Mouse (Mus musculus) ES-E14 (cell line): ENCODE measurements around the gene Crybg2. TPM values are rescaled to one million over a fixed set of nuclear protein-coding genes. Genes with fewer than 3 reads are reported as not detected.
A peak's percentile ranks its signal among the peaks of the same experiment; 100 is the strongest.

Experiments used
- DNase-seq: peaks from one replicate; pipeline ENCODE4 v3.0.0-alpha.2; 2013; ENCODE audit warnings: low read depth, low spot score
- H3K27ac ChIP-seq: 2 replicates; pipeline ENCODE4 v1.5.1; 2012; ENCODE audit warnings: low read depth, mild to moderate bottlenecking, low read length, moderate library complexity, mixed read lengths; ENCODE audit not compliant: poor library complexity, insufficient read depth, severe bottlenecking
- H3K36me3 ChIP-seq: 2 replicates; pipeline ENCODE4 v1.6.1; 2012; ENCODE audit warnings: mild to moderate bottlenecking, low read length, moderate library complexity, mixed read lengths; ENCODE audit not compliant: control insufficient read depth, poor library complexity, insufficient read depth, severe bottlenecking
- H3K4me1 ChIP-seq, 2 experiments: fragments of 150-350 bp in 1 of 2; sonication (generic) in 1 of 2; 2 replicates each; pipeline ENCODE4 v1.6.1; 2012; ENCODE audit warnings: low read length in 2 of 2, mild to moderate bottlenecking in 1 of 2, mixed read lengths in 1 of 2; ENCODE audit not compliant: control insufficient read depth in 2 of 2, insufficient read depth in 2 of 2, poor library complexity in 1 of 2
- H3K4me3 ChIP-seq, 2 experiments: fragments of 150-350 bp in 1 of 2; sonication (generic) in 1 of 2; 2 replicates each; pipeline ENCODE4 v1.5.1; 2012; ENCODE audit warnings: low read length in 2 of 2, low read depth in 1 of 2, mild to moderate bottlenecking in 1 of 2, mixed read lengths in 1 of 2; ENCODE audit not compliant: insufficient read depth in 1 of 2, poor library complexity in 1 of 2, severe bottlenecking in 1 of 2
- H3K9ac ChIP-seq: 2 replicates; pipeline ENCODE4 v1.6.1; 2012; ENCODE audit warnings: low read depth, mild to moderate bottlenecking, low read length, mixed read lengths; ENCODE audit not compliant: poor library complexity, insufficient read depth, severe bottlenecking
- H3K9me3 ChIP-seq: fragments of 150-350 bp; sonication (generic); 2 replicates; pipeline ENCODE4 v1.6.1; 2012; ENCODE audit warnings: low read depth, mild to moderate bottlenecking, low read length; ENCODE audit not compliant: control insufficient read depth, insufficient read depth
- CHD2 ChIP-seq: IDR thresholded peaks from 2 replicates; pipeline ENCODE4 v1.6.1; 2014; ENCODE audit warnings: mild to moderate bottlenecking, low read depth, low read length, inconsistent platforms
- HCFC1 ChIP-seq: IDR thresholded peaks from 2 replicates; pipeline ENCODE4 v1.6.1; 2012; ENCODE audit warnings: low read length, inconsistent platforms, borderline replicate concordance; ENCODE audit not compliant: insufficient read depth
- MAFK ChIP-seq: IDR thresholded peaks from 2 replicates; pipeline ENCODE4 v1.6.1; 2014; ENCODE audit warnings: mild to moderate bottlenecking, low read depth, low read length, inconsistent platforms; ENCODE audit not compliant: insufficient read depth
- ZC3H11A ChIP-seq: IDR thresholded peaks from 2 replicates; pipeline ENCODE4 v1.6.1; 2012; ENCODE audit warnings: low read depth, mild to moderate bottlenecking, inconsistent platforms, low read length, borderline replicate concordance
- ZNF384 ChIP-seq: IDR thresholded peaks from 2 replicates; pipeline ENCODE4 v1.6.1; 2012; ENCODE audit warnings: low read depth, low read length, inconsistent platforms
- in situ Hi-C, 2 experiments: fragments of 600-800 bp; cut with MboI; formaldehyde crosslinking; loops; one replicate each; pipeline ENCODE4 v1.15.1; 2025; ENCODE audit warnings: low sequenced_read_pairs in 2 of 2, inconsistent platforms in 1 of 2; ENCODE audit not compliant: unreplicated experiment in 2 of 2
- total RNA-seq: library from RNA; depleted of rRNA; stranded (reverse); fragments of 300-350 nt; gene quantifications from 2 replicates; pipeline ENCODE4 v1.2.3, GENCODE M21; 2012

Crybg2 gene
- total RNA-seq, 1 experiment, result 12.6 TPM

DNA sequence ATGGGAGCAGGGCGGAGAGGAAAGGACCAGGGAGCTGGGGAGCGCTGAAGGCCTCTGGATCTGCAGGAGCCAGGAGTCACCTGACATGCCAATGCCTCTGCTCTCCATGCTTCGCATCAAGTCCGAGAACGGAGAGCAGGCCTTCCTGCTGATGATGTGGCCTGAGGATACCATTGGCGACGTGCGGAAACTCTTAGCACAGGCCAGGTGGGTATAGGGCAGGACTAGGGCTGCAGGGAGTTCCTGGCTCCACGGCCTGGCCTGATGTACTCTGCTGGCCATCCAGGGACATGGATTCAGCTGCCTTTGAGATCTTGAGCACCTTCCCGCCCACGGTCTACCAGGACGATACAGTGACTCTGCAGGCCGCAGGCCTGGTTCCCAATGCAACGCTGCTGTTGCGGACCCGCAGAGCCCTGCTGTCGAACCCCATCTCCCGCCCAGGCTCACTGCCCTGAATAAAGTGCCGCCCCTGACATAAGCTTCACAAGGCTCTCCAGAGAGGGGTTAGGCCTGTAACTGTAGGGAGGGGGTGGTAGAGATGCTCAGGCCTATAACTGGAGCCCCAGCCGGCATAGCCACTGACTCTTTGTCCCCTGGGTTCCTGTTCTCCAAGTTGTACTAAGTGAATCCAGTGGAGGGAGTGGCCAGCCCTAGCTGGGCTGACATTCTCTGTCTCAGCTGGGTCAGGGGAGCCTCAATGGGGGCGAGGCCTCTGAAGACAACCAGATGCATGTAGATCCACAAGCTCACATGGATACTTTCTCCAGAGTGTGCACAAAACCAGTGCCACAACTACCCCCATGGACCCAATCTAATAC, 65.9 kb downstream of the Crybg2 start:
- H3K4me3 ChIP-seq, result peak overlapping the region; percentile 0 to 6; a peak in 1 of 4 replicates
- in situ Hi-C loops, result no loop called here
- peaks cover 14% of the 10 kb centered on the region for H3K36me3 ChIP-seq
- no peaks in the 10 kb centered on the region for H3K9me3 ChIP-seq
- H3K9ac ChIP-seq, result peak overlapping the region; percentile 2; the same call in 1 of the 2 replicates
- H3K27ac ChIP-seq, result no peak overlapping the region
- H3K4me1 ChIP-seq, result peaks cover 6 to 31% of the 10 kb centered on the region in 2 experiments; a peak in 3 of 4 replicates
- no peak for DNase-seq
- TF ChIP-seq ZC3H11A (no peak), ZNF384 (no peak), MAFK (no peak), HCFC1 (no peak), CHD2 (no peak)

DNA sequence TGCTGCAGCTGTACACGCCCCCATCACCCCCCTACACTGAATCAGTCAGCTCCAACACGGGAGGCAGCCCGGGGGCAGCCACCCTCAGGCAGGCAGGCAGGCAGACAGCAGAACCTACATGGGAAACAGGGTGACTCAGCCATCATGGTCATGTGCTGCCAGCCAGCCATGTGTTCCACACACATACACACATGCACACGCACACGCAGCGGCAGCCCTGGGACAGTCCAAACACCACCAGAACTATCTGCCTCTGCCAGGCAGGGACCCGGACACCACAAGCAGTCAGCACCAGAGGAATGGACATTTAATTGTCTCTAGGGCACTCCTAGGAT, 66.5 kb downstream of the Crybg2 start:
- peak overlapping the region; percentile 82; the same call in 1 of the 2 replicates for H3K9ac ChIP-seq
- DNase-seq, result no peak
- in situ Hi-C loops, result no loop called here
- H3K4me3 ChIP-seq, result 0 out of 4 replicates have a peak overlapping the region, but pooled peaks of 1 of the 2 experiments have one; percentile 3
- peaks cover 5 to 30% of the 10 kb centered on the region in 2 experiments; a peak in 3 of 4 replicates for H3K4me1 ChIP-seq
- TF ChIP-seq MAFK, result no peak
- TF ChIP-seq ZNF384, result no peak
- no peak for TF ChIP-seq CHD2
- no peak for TF ChIP-seq HCFC1
- no peak for TF ChIP-seq ZC3H11A
- peaks cover 15% of the 10 kb centered on the region for H3K36me3 ChIP-seq
- H3K9me3 ChIP-seq, result no peaks in the 10 kb centered on the region
- no peak overlapping the region for H3K27ac ChIP-seq

DNA sequence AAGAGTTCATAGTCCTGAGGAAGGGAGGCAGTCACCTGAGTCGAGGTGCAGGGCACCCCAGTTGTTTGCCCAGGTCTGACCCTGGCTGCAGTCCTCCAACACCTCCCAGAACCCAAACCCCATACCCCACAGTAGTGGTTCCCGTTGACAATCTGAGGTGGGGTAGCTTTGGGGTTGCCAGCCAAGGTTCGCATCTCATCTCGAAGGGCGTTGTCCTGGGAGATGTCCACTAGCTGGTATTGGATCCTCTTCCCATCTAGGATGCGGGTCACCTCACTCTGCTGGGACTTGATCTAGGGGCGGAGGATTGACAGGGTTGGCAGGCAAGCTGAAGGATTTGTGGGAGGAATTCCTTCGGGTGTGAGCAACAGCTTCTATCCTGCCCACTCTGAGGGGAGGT, 67.2 kb downstream of the Crybg2 start:
- peaks cover 4 to 25% of the 10 kb centered on the region in 2 experiments; a peak in 3 of 4 replicates for H3K4me1 ChIP-seq
- no peaks in the 10 kb centered on the region for H3K9me3 ChIP-seq
- in situ Hi-C loops, result no loop called here
- TF ChIP-seq CHD2, result no peak
- no peak for TF ChIP-seq ZNF384
- TF ChIP-seq HCFC1, result no peak
- no peak for TF ChIP-seq MAFK
- TF ChIP-seq ZC3H11A, result no peak
- peak overlapping the region; percentile 82 to 88 for H3K4me3 ChIP-seq
- peak overlapping the region; percentile 82 for H3K9ac ChIP-seq
- DNase-seq, result no peak
- H3K27ac ChIP-seq, result no peak overlapping the region; the same call in 1 of the 2 replicates
- H3K36me3 ChIP-seq, result peaks cover 20% of the 10 kb centered on the region

DNA sequence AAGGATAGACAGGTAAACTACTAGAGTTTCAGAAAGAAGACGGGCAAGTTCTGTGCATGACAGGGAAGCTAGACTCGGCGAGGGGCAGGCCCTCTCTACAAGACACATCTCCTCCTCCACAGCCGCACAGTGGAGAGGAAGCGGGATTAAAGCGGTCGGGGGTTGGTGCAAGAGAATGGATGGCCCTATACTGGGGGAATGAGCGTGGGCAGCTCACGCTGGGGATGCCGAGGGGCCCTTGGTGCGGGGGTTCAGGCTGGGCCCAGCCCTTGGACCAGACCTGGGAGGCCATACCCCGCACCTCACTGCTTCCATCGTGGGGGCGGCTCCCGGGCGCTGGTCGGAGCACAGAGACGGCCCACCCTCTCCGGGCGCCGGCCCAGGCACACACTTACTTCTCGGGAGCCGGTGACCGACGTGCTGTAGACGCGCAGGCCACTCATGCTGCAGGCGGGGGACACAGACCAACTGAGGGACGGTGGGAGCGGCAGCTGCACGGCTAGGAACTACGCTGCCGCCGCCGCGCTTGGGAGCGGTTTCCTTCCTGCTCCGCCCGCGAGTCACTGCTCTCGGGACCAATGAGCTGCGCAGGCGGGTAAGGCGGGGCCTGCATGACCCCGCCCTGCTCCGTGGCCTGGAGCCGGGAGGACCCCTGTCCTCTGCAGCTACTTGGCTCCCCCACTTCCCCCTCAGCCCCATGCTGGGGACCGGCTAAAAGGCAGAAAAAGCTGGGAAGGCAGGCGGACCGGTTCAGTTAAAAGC, 67.8 kb downstream of the Crybg2 start, which contains the start of gene Sh3bgrl3:
TSS of gene Sh3bgrl3 (minus strand) at position 569 of the 762 bp plus-strand sequence.
- Histone ChIP-seq H3K36me3 (peaks cover 20% of the 10 kb centered on the region), H3K4me3 (peak within 1 kb of the TSS; percentile 82 to 88), H3K9ac (peak within 1 kb of the TSS; percentile 82), H3K27ac (peak within 1 kb of the TSS; percentile 35), H3K4me1 (peaks cover 4 to 22% of the 10 kb centered on the region in 2 experiments; a peak in 3 of 4 replicates), H3K9me3 (no peaks in the 10 kb centered on the region)
- TF ChIP-seq MAFK (no peak), HCFC1 (no peak), ZC3H11A (no peak), ZNF384 (no peak), CHD2 (no peak)
- DNase-seq, result no peak
- in situ Hi-C loops, result no loop called here
